Mouse (Mus musculus) T-helper 17 cell (primary cell): ENCODE results near the gene Gm17019.
"Not testable (repeated sequence)": the region's sequence is repeated elsewhere in the genome, so short reads cannot be mapped to it uniquely, and the experiment has no call there.

ENCODE experiments used
- in situ Hi-C, 2 experiments: fragments of 300-600 bp; cut with MboI, MseI; formaldehyde crosslinking; loops; 1 replicate in 1 of 2; 2 replicates in 1 of 2; pipeline ENCODE4 v1.15.1; 2025; ENCODE audit warnings: high pct_unique_total_duplicates in 2 of 2

Gm17019 gene

DNA sequence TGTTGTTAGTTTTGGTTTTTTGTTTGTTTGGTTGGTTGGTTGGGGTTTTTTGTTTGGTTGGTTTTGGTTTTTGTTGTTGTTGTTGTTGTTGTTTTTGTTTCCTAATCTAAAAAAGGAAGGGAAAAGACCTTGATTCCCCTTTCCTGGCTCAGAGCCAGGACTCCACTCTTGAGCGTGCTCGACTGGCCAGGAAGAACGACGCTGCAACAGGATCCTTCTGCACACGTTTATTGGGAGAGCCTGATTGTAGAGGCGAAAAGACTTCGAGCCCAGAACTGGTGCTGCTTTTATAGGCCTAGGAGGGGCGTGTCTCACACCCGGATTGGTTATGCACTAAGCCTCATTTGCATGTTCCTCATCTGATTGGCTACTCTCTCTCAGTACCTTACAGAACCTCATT, 34.7 kb downstream of the Gm17019 start:
- in situ Hi-C loops = loop anchor here in 1 of 2 experiments (5.0 kb wide), 1 partner anchor 559 kb away; no protein-coding TSS in a partner anchor

DNA sequence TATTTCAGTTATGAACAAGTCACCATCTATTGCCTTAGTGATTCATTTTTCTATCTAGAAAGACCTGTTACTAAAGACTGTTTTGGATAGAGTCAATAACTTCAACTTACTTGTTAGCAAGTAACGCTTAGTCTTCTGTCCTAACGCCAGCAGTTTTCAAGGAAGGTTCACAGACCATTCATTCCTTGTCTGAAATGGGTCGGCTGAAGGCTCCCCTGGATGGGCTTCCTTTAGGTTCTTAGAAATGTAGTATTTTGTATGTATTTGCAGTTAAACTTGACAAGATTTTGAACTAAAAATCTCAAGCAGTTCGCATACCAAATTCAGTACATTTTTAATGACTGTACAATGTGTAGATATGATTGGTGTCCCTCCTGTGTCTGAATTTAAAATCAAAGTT, 35.2 kb downstream of the Gm17019 start:
- in situ Hi-C loops = loop anchor here in 1 of 2 experiments (5.0 kb wide), 1 partner anchor 560 kb away; no protein-coding TSS in a partner anchor

DNA sequence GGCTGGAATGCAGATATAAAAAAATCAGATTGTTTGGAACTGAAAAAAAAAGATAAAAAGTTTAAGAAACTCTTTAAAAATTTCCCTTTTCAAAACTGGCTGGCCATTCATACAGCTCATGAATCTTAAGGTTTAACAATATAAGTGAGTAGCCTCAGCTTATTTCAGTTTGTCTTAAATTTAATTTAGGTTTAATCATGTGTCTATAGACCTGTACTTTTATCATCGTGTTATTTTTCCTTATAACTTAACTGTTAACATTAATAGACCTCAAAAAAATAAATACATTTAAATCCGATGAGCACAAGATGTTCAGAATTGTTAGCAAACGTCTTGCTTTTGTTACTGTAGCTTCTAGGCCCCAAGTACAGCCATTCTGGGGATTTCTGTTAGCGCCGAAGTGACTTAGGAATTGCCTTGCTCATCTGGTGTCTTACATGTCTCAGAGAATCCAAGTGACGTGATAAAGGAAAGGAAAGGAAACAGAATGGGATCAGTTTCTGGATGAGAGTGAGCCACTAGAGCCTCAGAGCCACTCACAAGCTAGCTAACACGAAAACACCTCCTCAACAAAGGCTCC, 36.0 kb downstream of the Gm17019 start:
- in situ Hi-C loops = loop anchor here in 1 of 2 experiments (5.0 kb wide), 1 partner anchor 561 kb away; no protein-coding TSS in a partner anchor

DNA sequence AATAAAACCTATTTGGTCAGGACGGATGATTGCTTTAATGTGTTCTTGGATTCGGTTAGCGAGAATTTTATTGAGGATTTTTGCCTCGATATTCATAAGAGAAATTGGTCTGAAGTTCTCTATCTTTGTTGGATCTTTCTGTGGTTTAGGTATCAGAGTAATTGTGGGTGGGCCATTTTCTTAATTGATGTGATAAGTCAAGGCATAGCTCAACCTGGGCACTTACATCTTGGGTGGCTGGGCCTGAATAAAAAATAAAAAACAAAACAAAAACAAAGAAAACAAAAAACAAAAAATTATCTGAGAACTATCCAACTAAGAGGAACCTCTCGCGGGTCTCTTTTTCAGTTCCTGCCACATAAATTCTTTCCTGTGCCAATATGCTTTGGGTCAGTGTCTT, 38.7 kb downstream of the Gm17019 start:
- in situ Hi-C loops = not testable (repeated sequence)

DNA sequence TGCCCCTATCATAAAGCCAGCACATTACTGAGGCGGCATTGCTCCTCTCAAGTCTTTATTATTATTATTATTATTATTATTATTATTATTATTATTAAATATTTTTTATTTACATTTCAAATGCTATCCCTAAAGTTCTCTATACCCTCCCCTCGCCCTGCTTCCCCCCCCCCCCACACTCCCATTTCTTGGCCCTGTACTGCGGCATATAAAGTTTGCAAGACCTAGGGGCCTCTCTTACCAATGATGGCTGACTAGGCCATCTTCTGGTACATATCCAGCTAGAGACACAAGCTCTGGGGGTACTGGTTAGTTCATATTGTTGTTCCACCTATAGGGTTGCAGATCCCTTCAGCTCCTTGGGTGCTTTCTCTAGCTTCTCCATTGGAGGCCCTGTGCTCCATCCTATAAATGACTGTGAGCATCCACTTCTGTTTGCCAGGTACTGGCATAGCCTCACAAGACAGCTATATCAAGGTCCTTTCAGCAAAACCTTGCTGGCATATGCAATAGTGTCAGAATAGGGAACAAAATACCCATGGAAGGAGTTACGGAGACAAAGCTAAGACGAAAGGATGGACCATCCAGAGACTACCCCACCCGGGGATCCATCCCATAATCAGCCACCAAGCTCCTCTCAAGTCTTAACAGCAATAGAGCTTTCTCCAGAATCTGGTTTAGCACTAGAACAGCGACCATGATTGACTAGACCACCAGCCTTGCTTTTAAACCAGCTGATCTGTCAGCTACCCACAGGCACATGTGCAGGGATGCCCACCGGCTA, 42.2 kb downstream of the Gm17019 start:
- in situ Hi-C loops = not testable (repeated sequence)

DNA sequence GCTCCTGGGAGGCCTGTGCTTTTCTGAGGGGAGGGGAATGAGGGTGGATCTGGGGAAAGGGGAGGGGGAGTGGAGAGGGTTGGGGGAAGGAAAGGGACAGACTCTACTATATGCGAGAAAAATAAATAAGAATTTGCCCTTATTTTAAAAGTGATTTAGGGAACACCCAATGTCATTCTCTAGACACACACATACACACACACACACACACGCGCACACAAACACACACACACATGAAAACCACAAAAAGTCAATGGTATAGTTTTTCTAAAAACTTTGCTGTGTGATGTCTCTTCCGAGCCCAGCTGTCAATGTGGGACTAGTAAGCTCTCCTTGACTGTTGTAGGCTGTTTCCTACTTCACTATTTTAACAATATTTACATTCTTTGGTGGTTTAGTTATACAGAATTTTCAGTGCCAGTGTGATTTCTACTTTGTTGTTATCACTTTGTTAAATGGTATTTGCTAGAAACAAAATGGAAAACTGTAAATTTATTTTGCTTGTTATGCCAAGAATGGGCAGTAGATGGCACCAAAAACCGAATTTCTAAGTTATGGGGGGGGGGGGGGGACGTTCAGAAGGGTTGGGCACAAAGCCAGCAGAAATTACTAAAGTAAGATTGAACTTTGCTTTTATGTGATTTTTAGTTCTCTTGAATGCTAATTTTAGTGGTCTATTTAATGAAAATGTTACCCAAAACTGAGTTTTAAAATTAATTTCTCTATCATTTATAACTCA, 46.0 kb downstream of the Gm17019 start:
- in situ Hi-C loops = loop anchor here (5.0 kb wide), 2 partner anchors 55 to 685 kb away; no protein-coding TSS in a partner anchor
